Mouse (Mus musculus) CH12.LX (cell line): ENCODE data around the gene Golph3. TPM values are rescaled to one million over a fixed set of nuclear protein-coding genes. Genes with fewer than 3 reads are reported as not detected.

ENCODE experiments used
- DNase-seq: peaks from one replicate; pipeline ENCODE4 v3.0.0-alpha.2; 2013; ENCODE audit errors: extremely low read depth
- H3K27ac ChIP-seq: 2 replicates; pipeline ENCODE4 v1.5.1; 2012; ENCODE audit warnings: low read depth, mild to moderate bottlenecking, control low read depth, moderate library complexity; ENCODE audit not compliant: insufficient read depth
- H3K27me3 ChIP-seq: replicated peaks from 2 replicates; pipeline ENCODE3; 2012; ENCODE audit warnings: inconsistent platforms
- H3K36me3 ChIP-seq, 2 experiments: replicated peaks in 1 of 2; 2 replicates each; pipeline versions ENCODE3 to v1.6.1; 2012; ENCODE audit warnings: inconsistent platforms in 1 of 2, low read length in 1 of 2, mild to moderate bottlenecking in 1 of 2, mixed read lengths in 1 of 2, moderate library complexity in 1 of 2; ENCODE audit not compliant: control insufficient read depth in 1 of 2, insufficient read depth in 1 of 2
- H3K4me1 ChIP-seq, 2 experiments: 2 replicates each; pipeline ENCODE4 v1.6.1; 2012; ENCODE audit warnings: inconsistent platforms in 1 of 2, moderate library complexity in 1 of 2; ENCODE audit not compliant: insufficient read depth in 2 of 2, control insufficient read depth in 1 of 2
- H3K4me2 ChIP-seq: 2 replicates; pipeline ENCODE4 v1.6.1; 2012; ENCODE audit warnings: low read depth, mild to moderate bottlenecking, control low read depth; ENCODE audit not compliant: poor library complexity, insufficient read depth, severe bottlenecking
- H3K4me3 ChIP-seq, 3 experiments: fragments of 150-350 bp in 1 of 3; sonication (generic) in 1 of 3; replicated peaks in 1 of 3; 2 replicates each; pipeline versions ENCODE3 to v1.5.1; 2011 to 2012; ENCODE audit warnings: low read depth in 2 of 3, low read length in 2 of 3, mild to moderate bottlenecking in 2 of 3, moderate library complexity in 2 of 3, control low read depth in 1 of 3, improper control_type of control experiment in 1 of 3, inconsistent platforms in 1 of 3, mixed read lengths in 1 of 3; ENCODE audit not compliant: poor library complexity in 1 of 3
- H3K79me2 ChIP-seq: replicated peaks from 2 replicates; pipeline ENCODE4 v1.6.1; 2012; ENCODE audit warnings: mild to moderate bottlenecking, moderate library complexity; ENCODE audit not compliant: control insufficient read depth, poor library complexity, insufficient read depth, severe bottlenecking; ENCODE audit errors: extremely low read depth
- H3K9ac ChIP-seq: 2 replicates; pipeline ENCODE4 v1.6.1; 2012; ENCODE audit warnings: low read depth, mild to moderate bottlenecking, control low read depth, moderate library complexity; ENCODE audit not compliant: insufficient read depth
- H3K9me3 ChIP-seq: replicated peaks from 2 replicates; pipeline ENCODE3; 2012; ENCODE audit warnings: low read length, inconsistent platforms, mixed read lengths
- CHD1 ChIP-seq: IDR thresholded peaks from 2 replicates; pipeline ENCODE4 v1.6.1; 2012; ENCODE audit warnings: low read depth, low read length, improper control_type of control experiment, inconsistent platforms
- CHD2 ChIP-seq: IDR thresholded peaks from 2 replicates; pipeline ENCODE4 v1.6.1; 2011; ENCODE audit warnings: low read length, improper control_type of control experiment
- CTCF ChIP-seq, 2 experiments: IDR thresholded peaks in 1 of 2; conservative IDR thresholded peaks in 1 of 2; 2 replicates each; pipeline ENCODE4 v1.5.1; 2011 to 2012; ENCODE audit warnings: low read depth in 2 of 2, low read length in 2 of 2, improper control_type of control experiment in 1 of 2, inconsistent platforms in 1 of 2, mild to moderate bottlenecking in 1 of 2, moderate library complexity in 1 of 2
- E2F4 ChIP-seq: IDR thresholded peaks from 2 replicates; pipeline ENCODE4 v1.6.1; 2011; ENCODE audit warnings: low read depth, low read length, improper control_type of control experiment; ENCODE audit not compliant: insufficient replicate concordance
- ELF1 ChIP-seq: IDR thresholded peaks from 2 replicates; pipeline ENCODE4 v1.6.1; 2014; ENCODE audit warnings: low read depth, mild to moderate bottlenecking, inconsistent platforms, low read length, improper control_type of control experiment
- EP300 ChIP-seq: IDR thresholded peaks from 2 replicates; pipeline ENCODE4 v1.6.1; 2011; ENCODE audit warnings: low read length, improper control_type of control experiment
- ETS1 ChIP-seq: conservative IDR thresholded peaks from 2 replicates; pipeline ENCODE4 v1.6.1; 2012; ENCODE audit warnings: low read depth, mild to moderate bottlenecking, inconsistent platforms, low read length, improper control_type of control experiment, moderate library complexity
- GABPA ChIP-seq: IDR thresholded peaks from 2 replicates; pipeline ENCODE4 v1.6.1; 2012; ENCODE audit warnings: low read depth, low read length, improper control_type of control experiment, inconsistent platforms; ENCODE audit not compliant: insufficient replicate concordance
- HCFC1 ChIP-seq: IDR thresholded peaks from 2 replicates; pipeline ENCODE4 v1.6.1; 2012; ENCODE audit warnings: low read depth, mild to moderate bottlenecking, inconsistent platforms, low read length, improper control_type of control experiment
- IRF4 ChIP-seq: IDR thresholded peaks from 2 replicates; pipeline ENCODE4 v1.6.1; 2014; ENCODE audit warnings: low read depth, mild to moderate bottlenecking, inconsistent platforms, low read length, improper control_type of control experiment
- JUN ChIP-seq: IDR thresholded peaks from 2 replicates; pipeline ENCODE4 v1.6.1; 2011; ENCODE audit warnings: low read depth, mild to moderate bottlenecking, low read length, improper control_type of control experiment, moderate library complexity; ENCODE audit not compliant: insufficient read depth
- MAFK ChIP-seq: IDR thresholded peaks from 2 replicates; pipeline ENCODE4 v1.6.1; 2011; ENCODE audit warnings: low read length, improper control_type of control experiment; ENCODE audit not compliant: insufficient replicate concordance
- MAX ChIP-seq: IDR thresholded peaks from 2 replicates; pipeline ENCODE4 v1.6.1; 2011; ENCODE audit warnings: low read length, improper control_type of control experiment
- MAZ ChIP-seq: IDR thresholded peaks from 2 replicates; pipeline ENCODE4 v1.6.1; 2012; ENCODE audit warnings: low read depth, mild to moderate bottlenecking, inconsistent platforms, low read length, improper control_type of control experiment, moderate library complexity
- MYC ChIP-seq: IDR thresholded peaks from 2 replicates; pipeline ENCODE4 v1.6.1; 2011; ENCODE audit warnings: low read depth, mild to moderate bottlenecking, improper control_type of control experiment, low read length
- NELFE ChIP-seq: IDR thresholded peaks from 2 replicates; pipeline ENCODE4 v1.6.1; 2011; ENCODE audit warnings: low read depth, low read length, improper control_type of control experiment
- NRF1 ChIP-seq: IDR thresholded peaks from 2 replicates; pipeline ENCODE4 v1.6.1; 2014; ENCODE audit warnings: low read depth, mild to moderate bottlenecking, inconsistent platforms, low read length, improper control_type of control experiment, moderate library complexity
- PAX5 ChIP-seq: IDR thresholded peaks from 2 replicates; pipeline ENCODE4 v1.6.1; 2012; ENCODE audit warnings: low read length, inconsistent platforms, mixed read lengths
- RAD21 ChIP-seq: IDR thresholded peaks from 2 replicates; pipeline ENCODE4 v1.6.1; 2011; ENCODE audit warnings: low read depth, mild to moderate bottlenecking, low read length, improper control_type of control experiment, moderate library complexity
- RCOR1 ChIP-seq: conservative IDR thresholded peaks from 2 replicates; pipeline ENCODE4 v1.6.1; 2012; ENCODE audit warnings: low read depth, mild to moderate bottlenecking, inconsistent platforms, low read length, improper control_type of control experiment
- SIN3A ChIP-seq: IDR thresholded peaks from 2 replicates; pipeline ENCODE4 v1.6.1; 2012; ENCODE audit warnings: low read length, improper control_type of control experiment, inconsistent platforms
- SMC3 ChIP-seq: IDR thresholded peaks from 2 replicates; pipeline ENCODE4 v1.6.1; 2011; ENCODE audit warnings: low read depth, low read length, improper control_type of control experiment
- TBP ChIP-seq: conservative IDR thresholded peaks from 2 replicates; pipeline ENCODE4 v1.6.1; 2011; ENCODE audit warnings: low read depth, low read length, improper control_type of control experiment
- TCF12 ChIP-seq: IDR thresholded peaks from 2 replicates; pipeline ENCODE4 v1.6.1; 2014; ENCODE audit warnings: low read depth, mild to moderate bottlenecking, inconsistent platforms, low read length, improper control_type of control experiment
- ZC3H11A ChIP-seq: IDR thresholded peaks from 2 replicates; pipeline ENCODE4 v1.6.1; 2012; ENCODE audit warnings: low read depth, mild to moderate bottlenecking, inconsistent platforms, low read length, improper control_type of control experiment
- ZKSCAN1 ChIP-seq: IDR thresholded peaks from 2 replicates; pipeline ENCODE4 v1.6.1; 2012; ENCODE audit warnings: low read depth, inconsistent platforms, low read length, improper control_type of control experiment, borderline replicate concordance
- ZNF384 ChIP-seq: IDR thresholded peaks from 2 replicates; pipeline ENCODE4 v1.6.1; 2012; ENCODE audit warnings: low read depth, low read length, improper control_type of control experiment, inconsistent platforms
- dilution Hi-C: fragments of 300-500 bp; cut with MboI; formaldehyde crosslinking; loops from 2 replicates; pipeline ENCODE4 v1.14.3; 2020; ENCODE audit warnings: low sequenced_read_pairs; ENCODE audit not compliant: extremely low pct_unique_long_range_greater_than_20kb, extremely low pct_ligation_motif_present
- in situ Hi-C: fragments of 300-500 bp; cut with MboI; formaldehyde crosslinking; loops from 3 replicates; pipeline ENCODE4 v1.14.3; 2019; ENCODE audit warnings: low sequenced_read_pairs, low pct_ligation_motif_present, low pct_unique_long_range_greater_than_20kb, mixed read lengths
- polyA plus RNA-seq: library from polyadenylated mRNA; unstranded; fragments of >175 nt; gene quantifications from 2 replicates; pipeline ENCODE4 v1.2.1, GENCODE M21; 2012; ENCODE audit warnings: low read depth; ENCODE audit not compliant: insufficient read length
- total RNA-seq, 2 experiments: library from RNA; depleted of rRNA; stranded (reverse); fragments of 300-350 nt in 1 of 2; fragments of >200 nt in 1 of 2; gene quantifications; 2 replicates each; pipeline ENCODE4 v1.2.3; 2012 to 2014

The Golph3 gene
- total and polyA plus RNA-seq, 3 experiments = 67.2 to 208 (median 97.2) TPM

- DNase-seq = no peak
- H3K9ac ChIP-seq = no peak overlapping the region
- in situ Hi-C loops (loop anchor here (5.0 kb wide), 2 partner anchors 202 to 422 kb away; no protein-coding TSS in a partner anchor), dilution Hi-C loops (no loop called here)
- H3K27ac ChIP-seq = no peak overlapping the region
- H3K79me2 ChIP-seq = no peaks in the 10 kb centered on the region
- H3K4me1 ChIP-seq = peaks cover 8 to 20% of the 10 kb centered on the region in 2 experiments
- H3K4me2 ChIP-seq = no peak overlapping the region
- no peak overlapping the region for H3K4me3 ChIP-seq
- H3K27me3 ChIP-seq = no peaks in the 10 kb centered on the region
- H3K36me3 ChIP-seq = no peaks in the 10 kb centered on the region
- no peaks in the 10 kb centered on the region for H3K9me3 ChIP-seq
- TF ChIP-seq TCF12 (no peak), PAX5 (no peak), CTCF (conservative IDR thresholded peaks at IDR 0.05 in 1 of 2, IDR thresholded peaks at IDR 0.05 in 1 of 2; ENCODE audit: low read depth in 2 of 2, low read length in 2 of 2) (no peak), NRF1 (no peak), MAX (no peak), EP300 (no peak), E2F4 (no peak), ZNF384 (no peak), JUN (no peak), GABPA (no peak), SMC3 (no peak), ELF1 (no peak), CHD1 (no peak), RCOR1 (no peak)
- TF ChIP-seq, all 38 proteins: peak for 0
Measured at GRCm38 (mm10) chr15:12374916-12375315, 53.7 kb downstream of the Golph3 start.

DNA sequence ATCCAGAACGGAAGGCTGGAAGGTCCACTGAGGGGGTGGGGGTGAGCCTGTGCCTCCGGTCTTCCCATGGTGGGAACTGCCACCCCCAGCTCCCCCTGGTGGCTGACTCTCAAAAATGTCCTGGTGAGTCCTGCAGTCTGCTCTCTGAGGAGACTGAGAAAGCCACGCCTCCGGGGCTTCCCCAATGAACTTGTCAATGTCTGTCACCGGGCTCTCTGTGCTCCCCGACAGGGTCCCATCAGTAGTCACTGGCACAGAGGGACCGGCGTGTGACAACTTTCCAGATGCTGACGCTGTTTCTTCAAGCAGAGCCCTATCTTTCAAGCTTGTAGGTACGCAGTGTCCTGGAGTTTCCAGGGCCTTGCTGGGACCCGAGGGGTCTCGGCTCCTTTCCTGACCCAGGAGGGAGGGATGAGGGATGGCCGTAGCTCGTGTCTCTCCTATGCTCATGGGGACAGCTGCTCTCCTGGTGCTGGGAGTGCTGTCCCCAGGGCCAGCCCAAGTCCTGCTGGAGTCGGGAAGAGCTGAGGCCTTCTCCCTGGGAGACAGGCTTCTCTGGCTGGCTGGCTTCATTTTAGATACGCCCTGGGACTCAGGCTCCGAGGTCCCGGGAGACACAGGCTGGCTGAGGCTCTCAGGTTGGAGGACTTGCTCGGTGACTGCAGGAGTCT lies 54.5 kb downstream of the Golph3 start:
- peak; percentile 91 for DNase-seq

More for the DNA sequence above, 54.5 kb downstream of the Golph3 start:
- no peaks in the 10 kb centered on the region for H3K9me3 ChIP-seq
- H3K4me3 ChIP-seq = no peak overlapping the region
- H3K27ac ChIP-seq = no peak overlapping the region
- peaks cover 8 to 18% of the 10 kb centered on the region in 2 experiments for H3K4me1 ChIP-seq
- in situ Hi-C loops = no loop called here
- H3K79me2 ChIP-seq = no peaks in the 10 kb centered on the region
- H3K9ac ChIP-seq = no peak overlapping the region
- dilution Hi-C loops = no loop called here
- TF ChIP-seq MAX (no peak), ZKSCAN1 (no peak), EP300 (no peak), CTCF (conservative IDR thresholded peaks at IDR 0.05 in 1 of 2, IDR thresholded peaks at IDR 0.05 in 1 of 2; ENCODE audit: low read depth in 2 of 2, low read length in 2 of 2) (peak; percentile 60 to 83; a peak in 3 of 4 replicates), SIN3A (peak; percentile 37; the same call in 1 of the 2 replicates), IRF4 (peak; percentile 36; the same call in 1 of the 2 replicates), MYC (peak; percentile 22; the same call in 1 of the 2 replicates), TCF12 (no peak), SMC3 (peak; percentile 80), MAZ (0 out of 2 replicates have a peak, but pooled peaks have one; percentile 29), TBP (no peak), PAX5 (no peak), ZC3H11A (no peak; the same call in 1 of the 2 replicates), MAFK (no peak), NRF1 (no peak), HCFC1 (no peak), CHD2 (no peak), RAD21 (peak; percentile 51), NELFE (no peak), ETS1 (no peak)
- peak overlapping the region; percentile 49; the same call in 1 of the 2 replicates for H3K4me2 ChIP-seq
- H3K27me3 ChIP-seq = no peaks in the 10 kb centered on the region
- H3K36me3 ChIP-seq = no peaks in the 10 kb centered on the region
